Mouse (Mus musculus): ENCODE data around the gene Bcl9. TPM values are rescaled to one million over a fixed set of nuclear protein-coding genes. Genes with fewer than 3 reads are reported as not detected.

Gene Bcl9
- polyA plus RNA-seq, 1 experiment from 2014 or later = 7.9 TPM

DNA sequence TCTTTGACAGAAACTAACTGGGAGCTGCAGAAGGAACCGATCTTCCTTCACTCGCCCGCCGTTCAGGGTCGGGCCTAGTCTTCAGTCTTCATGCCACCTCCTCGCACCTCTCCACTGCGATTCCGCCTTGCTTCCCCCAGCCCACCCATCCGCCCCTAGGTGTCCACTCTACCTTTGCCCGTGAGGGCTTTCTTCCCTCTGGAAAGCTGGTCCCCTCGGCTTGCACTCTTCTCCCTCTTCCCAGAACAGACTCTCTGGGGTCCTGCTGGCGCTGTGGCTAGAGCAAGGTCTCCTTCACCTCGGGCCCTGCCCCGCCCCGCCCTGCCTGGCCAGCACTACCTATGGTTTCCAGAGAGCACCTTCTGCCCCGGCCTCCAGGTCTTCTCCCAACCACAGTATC, 69.7 kb downstream of the Bcl9 start:
- 4% methylated on average over 16 of the region's 16 CpGs for WGBS (ENCODE audit: insufficient replicate concordance)
- peak overlapping the region; percentile 89 for H3K4me2 ChIP-seq

DNA sequence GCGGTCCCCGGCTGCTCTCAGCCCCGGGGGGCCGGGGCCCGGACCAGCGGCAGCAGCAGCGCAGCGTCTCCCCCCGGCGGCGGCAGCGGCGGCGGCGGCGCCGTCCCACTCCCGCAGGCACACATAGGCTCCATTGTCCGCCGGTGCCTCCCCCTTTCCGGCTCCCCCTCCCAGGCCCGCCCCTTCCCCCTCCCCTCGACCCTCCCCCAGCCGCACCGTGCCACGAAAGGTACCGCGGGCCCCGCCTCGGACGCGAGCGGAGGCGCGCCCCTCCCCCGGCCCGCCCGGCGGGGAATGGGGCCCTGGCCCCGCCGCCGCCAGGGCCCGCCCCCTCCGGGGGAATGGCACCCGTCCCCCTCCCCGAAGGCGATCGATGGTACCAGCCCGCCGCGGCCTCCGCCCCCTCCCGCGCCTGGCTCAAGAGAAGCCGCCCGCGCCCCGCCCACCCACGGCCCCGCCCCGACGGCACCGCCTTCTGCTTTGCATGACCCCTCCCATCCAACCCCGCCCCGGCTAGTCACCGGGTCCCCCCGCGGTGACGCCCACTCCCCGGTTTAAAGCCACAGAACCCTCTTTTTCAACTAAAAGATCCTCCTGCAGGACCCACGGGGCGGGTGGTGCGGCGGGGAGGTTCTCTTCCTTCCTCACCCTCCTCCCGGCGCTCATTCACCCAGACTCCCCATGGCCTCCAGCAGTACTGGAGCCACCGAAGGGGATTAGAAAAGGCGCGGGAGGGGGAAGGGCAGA, 70.3 kb downstream of the Bcl9 start:
- H3K4me1 ChIP-seq = peaks cover 33% of the 10 kb centered on the region
- H3K27me3 ChIP-seq (replicated peaks) = peaks cover 10% of the 10 kb centered on the region; the same call in 1 of the 2 replicates
- H3K36me3 ChIP-seq = peaks cover 7% of the 10 kb centered on the region; the same call in 1 of the 2 replicates
- H3K9ac ChIP-seq = peak overlapping the region; percentile 78
- peak overlapping the region; percentile 65 for H3K4me3 ChIP-seq
- H3K27ac ChIP-seq = peak overlapping the region; percentile 69
- peak overlapping the region; percentile 89 for H3K4me2 ChIP-seq
- under 1% methylated on average over 38 of the region's 79 CpGs for WGBS (ENCODE audit: insufficient replicate concordance)
- peak; percentile 88 for ATAC-seq
- H3K9me3 ChIP-seq (replicated peaks) = no peaks in the 10 kb centered on the region

More for the DNA sequence above, 69.7 kb downstream of the Bcl9 start:
- peaks cover 33% of the 10 kb centered on the region for H3K4me1 ChIP-seq
- peak overlapping the region; percentile 78 for H3K9ac ChIP-seq
- H3K27ac ChIP-seq = peak overlapping the region; percentile 68
- peaks cover 7% of the 10 kb centered on the region; the same call in 1 of the 2 replicates for H3K36me3 ChIP-seq
- H3K9me3 ChIP-seq (replicated peaks) = no peaks in the 10 kb centered on the region
- H3K4me3 ChIP-seq = peak overlapping the region; percentile 65
- peak; percentile 30; the same call in 1 of the 2 replicates for ATAC-seq
- peaks cover 10% of the 10 kb centered on the region; the same call in 1 of the 2 replicates for H3K27me3 ChIP-seq (replicated peaks)

GRCm38 (mm10) chr3:97226719-97227118, 71.0 kb downstream of the Bcl9 start:
- no peaks in the 10 kb centered on the region for H3K9me3 ChIP-seq (replicated peaks)
- H3K36me3 ChIP-seq = peaks cover 7% of the 10 kb centered on the region; the same call in 1 of the 2 replicates
- peak overlapping the region; percentile 65 for H3K4me3 ChIP-seq
- peak overlapping the region; percentile 78 for H3K9ac ChIP-seq
- H3K4me1 ChIP-seq = peaks cover 33% of the 10 kb centered on the region
- no peak for ATAC-seq
- H3K27ac ChIP-seq = peak overlapping the region; percentile 69
- H3K4me2 ChIP-seq = peak overlapping the region; percentile 89
- peaks cover 10% of the 10 kb centered on the region; the same call in 1 of the 2 replicates for H3K27me3 ChIP-seq (replicated peaks)
- WGBS (ENCODE audit: insufficient replicate concordance) = 5% methylated on average over 18 of the region's 18 CpGs

- Histone ChIP-seq H3K27ac (no peak overlapping the region), H3K4me1 (peaks cover 33% of the 10 kb centered on the region), H3K9me3 (replicated peaks) (no peaks in the 10 kb centered on the region), H3K4me2 (no peak overlapping the region), H3K4me3 (no peak overlapping the region), H3K9ac (no peak overlapping the region), H3K27me3 (replicated peaks) (peaks cover 10% of the 10 kb centered on the region; the same call in 1 of the 2 replicates), H3K36me3 (peaks cover 15% of the 10 kb centered on the region; the same call in 1 of the 2 replicates)
- no peak for ATAC-seq
- WGBS (ENCODE audit: insufficient replicate concordance) = 71% methylated on average over 5 of the region's 5 CpGs
Measured at GRCm38 (mm10) chr3:97225231-97225630, 72.5 kb downstream of the Bcl9 start.

- Histone ChIP-seq H3K9me3 (replicated peaks) (no peaks in the 10 kb centered on the region), H3K4me3 (no peak overlapping the region), H3K4me2 (no peak overlapping the region), H3K27me3 (replicated peaks) (peaks cover 4% of the 10 kb centered on the region; the same call in 1 of the 2 replicates), H3K9ac (no peak overlapping the region), H3K4me1 (peaks cover 26% of the 10 kb centered on the region), H3K36me3 (peaks cover 25% of the 10 kb centered on the region; the same call in 1 of the 2 replicates), H3K27ac (no peak overlapping the region)
- WGBS (ENCODE audit: insufficient replicate concordance) = 63% methylated on average over 9 of the region's 9 CpGs
- ATAC-seq = no peak
Measured at GRCm38 (mm10) chr3:97223261-97223660, 74.5 kb downstream of the Bcl9 start.

DNA sequence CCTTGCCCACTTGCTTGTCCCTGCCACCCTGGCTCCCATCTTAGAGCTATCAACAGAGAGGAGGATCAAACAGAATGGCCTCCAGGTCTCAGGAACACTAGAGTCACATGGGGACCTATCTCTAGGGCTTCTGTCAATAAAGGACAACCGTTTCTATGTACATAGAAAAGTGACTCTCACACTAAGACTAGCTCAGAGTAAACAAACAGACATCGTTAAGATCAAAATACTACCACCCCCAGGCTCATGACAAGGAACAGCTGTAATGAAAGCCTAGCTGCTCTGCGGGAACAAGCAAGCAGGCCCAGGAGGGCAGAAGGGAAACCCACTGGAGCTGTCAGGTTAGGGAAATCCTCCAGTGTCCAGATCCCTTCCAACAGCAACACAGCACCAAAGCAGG, 82.2 kb downstream of the Bcl9 start:
- ATAC-seq = no peak
- no peaks in the 10 kb centered on the region for H3K9me3 ChIP-seq (replicated peaks)
- no peaks in the 10 kb centered on the region for H3K4me1 ChIP-seq
- H3K4me3 ChIP-seq = no peak overlapping the region
- peaks cover 57% of the 10 kb centered on the region for H3K36me3 ChIP-seq
- WGBS (ENCODE audit: insufficient replicate concordance) = 61% methylated on average over 3 of the region's 3 CpGs
- no peak overlapping the region for H3K4me2 ChIP-seq
- no peak overlapping the region for H3K9ac ChIP-seq
- no peak overlapping the region for H3K27ac ChIP-seq
- no peaks in the 10 kb centered on the region for H3K27me3 ChIP-seq (replicated peaks)

GRCm38 (mm10) chr3:97214439-97214838, 83.3 kb downstream of the Bcl9 start:
- Histone ChIP-seq H3K36me3 (peaks cover 67% of the 10 kb centered on the region), H3K4me2 (no peak overlapping the region), H3K27ac (no peak overlapping the region), H3K4me3 (no peak overlapping the region), H3K4me1 (no peaks in the 10 kb centered on the region), H3K27me3 (replicated peaks) (no peaks in the 10 kb centered on the region), H3K9ac (no peak overlapping the region), H3K9me3 (replicated peaks) (no peaks in the 10 kb centered on the region)
- ATAC-seq = no peak
- WGBS (ENCODE audit: insufficient replicate concordance) = 71% methylated on average over 1 of the region's 1 CpGs

- Histone ChIP-seq H3K9ac (no peak overlapping the region), H3K36me3 (peaks cover 67% of the 10 kb centered on the region), H3K27ac (no peak overlapping the region), H3K4me3 (no peak overlapping the region), H3K4me2 (no peak overlapping the region), H3K27me3 (replicated peaks) (no peaks in the 10 kb centered on the region), H3K4me1 (no peaks in the 10 kb centered on the region), H3K9me3 (replicated peaks) (no peaks in the 10 kb centered on the region)
- ATAC-seq = no peak
- 79% methylated on average over 10 of the region's 10 CpGs for WGBS (ENCODE audit: insufficient replicate concordance)
Measured at GRCm38 (mm10) chr3:97213871-97214270, 83.8 kb downstream of the Bcl9 start.

DNA sequence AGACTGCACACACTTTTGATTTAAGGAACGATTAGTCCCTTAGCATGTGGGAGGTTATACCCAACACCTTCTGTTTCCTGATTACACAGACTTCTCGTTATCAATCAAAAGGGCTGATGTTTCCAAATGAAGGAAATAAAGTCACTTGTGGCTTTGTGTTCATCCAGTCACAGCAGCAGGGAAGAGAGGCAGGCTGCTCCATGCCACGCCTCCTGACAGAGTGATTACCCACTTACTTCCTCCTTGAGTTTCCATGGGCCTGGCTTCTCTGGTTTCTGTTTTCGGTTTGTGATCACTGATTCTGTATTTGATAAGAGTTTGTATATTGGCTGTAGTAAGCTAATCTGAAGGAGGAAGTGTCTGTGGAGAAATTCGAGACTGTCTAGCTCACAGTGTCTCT, 86.5 kb downstream of the Bcl9 start:
- no peaks in the 10 kb centered on the region for H3K9me3 ChIP-seq (replicated peaks)
- no peak overlapping the region for H3K4me3 ChIP-seq
- H3K4me2 ChIP-seq = no peak overlapping the region
- H3K4me1 ChIP-seq = no peaks in the 10 kb centered on the region
- H3K9ac ChIP-seq = no peak overlapping the region
- WGBS (ENCODE audit: insufficient replicate concordance) = 34% methylated on average over 5 of the region's 5 CpGs
- no peak overlapping the region for H3K27ac ChIP-seq
- ATAC-seq = no peak
- no peaks in the 10 kb centered on the region for H3K27me3 ChIP-seq (replicated peaks)
- peaks cover 79% of the 10 kb centered on the region for H3K36me3 ChIP-seq

DNA sequence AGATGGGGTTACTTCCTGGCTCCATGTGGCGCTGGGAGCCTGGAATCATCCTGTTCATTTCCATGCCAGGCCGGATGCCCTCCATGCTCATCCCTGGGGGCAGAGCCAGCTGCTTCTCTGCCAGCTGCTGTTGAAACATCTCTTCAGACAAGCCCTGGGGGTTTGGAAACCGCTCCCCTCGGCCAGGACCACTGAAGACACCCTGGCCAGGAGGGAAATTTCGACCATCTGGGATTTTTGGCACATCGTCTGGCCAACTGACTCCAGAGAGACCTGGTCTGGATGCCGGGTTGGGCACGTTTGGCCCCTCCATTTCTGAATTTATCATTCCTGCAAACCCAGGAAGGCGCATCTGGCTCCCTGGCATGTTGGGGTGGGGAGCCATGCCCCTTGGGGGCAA, 88.4 kb downstream of the Bcl9 start:
- no peak overlapping the region for H3K4me2 ChIP-seq
- WGBS (ENCODE audit: insufficient replicate concordance) = 77% methylated on average over 9 of the region's 9 CpGs

DNA sequence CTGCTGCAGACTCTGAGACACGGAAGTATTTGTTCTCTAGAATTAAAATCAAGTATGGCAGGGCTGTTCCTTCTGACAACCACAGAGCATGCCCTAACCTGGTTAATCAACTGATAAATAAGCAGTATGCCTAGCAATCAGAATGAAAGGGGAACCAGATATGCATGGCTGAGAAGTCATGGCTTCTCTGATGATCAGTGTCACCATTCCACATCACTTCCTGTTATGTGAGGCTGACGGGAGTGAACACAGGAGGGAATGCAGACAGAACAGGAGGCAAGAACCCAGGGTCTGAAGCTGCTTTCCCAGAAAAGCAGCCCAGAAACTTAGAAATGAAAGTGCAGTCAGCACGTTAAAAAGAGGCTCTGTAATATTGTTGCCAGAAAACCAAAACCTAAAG, 91.2 kb downstream of the Bcl9 start:
- no peak overlapping the region for H3K4me3 ChIP-seq
- no peaks in the 10 kb centered on the region for H3K9me3 ChIP-seq (replicated peaks)
- H3K4me2 ChIP-seq = no peak overlapping the region
- ATAC-seq = no peak
- H3K9ac ChIP-seq = no peak overlapping the region
- H3K4me1 ChIP-seq = no peaks in the 10 kb centered on the region
- peaks cover 51% of the 10 kb centered on the region for H3K36me3 ChIP-seq
- no peaks in the 10 kb centered on the region for H3K27me3 ChIP-seq (replicated peaks)
- no peak overlapping the region for H3K27ac ChIP-seq
- 59% methylated on average over 3 of the region's 3 CpGs for WGBS (ENCODE audit: insufficient replicate concordance)

More for the DNA sequence above, 88.4 kb downstream of the Bcl9 start:
- peaks cover 75% of the 10 kb centered on the region for H3K36me3 ChIP-seq
- H3K27me3 ChIP-seq (replicated peaks) = no peaks in the 10 kb centered on the region
- no peak for ATAC-seq
- no peak overlapping the region for H3K27ac ChIP-seq
- H3K9ac ChIP-seq = no peak overlapping the region
- H3K4me3 ChIP-seq = no peak overlapping the region
- no peaks in the 10 kb centered on the region for H3K9me3 ChIP-seq (replicated peaks)
- H3K4me1 ChIP-seq = no peaks in the 10 kb centered on the region

- no peaks in the 10 kb centered on the region for H3K9me3 ChIP-seq (replicated peaks)
- H3K9ac ChIP-seq = no peak overlapping the region
- no peaks in the 10 kb centered on the region for H3K4me1 ChIP-seq
- no peak for ATAC-seq
- H3K4me3 ChIP-seq = no peak overlapping the region
- 24% methylated on average over 14 of the region's 14 CpGs for WGBS (ENCODE audit: insufficient replicate concordance)
- peaks cover 34% of the 10 kb centered on the region for H3K36me3 ChIP-seq
- no peaks in the 10 kb centered on the region for H3K27me3 ChIP-seq (replicated peaks)
- H3K4me2 ChIP-seq = no peak overlapping the region
- H3K27ac ChIP-seq = no peak overlapping the region
Measured at GRCm38 (mm10) chr3:97203880-97204279, 93.8 kb downstream of the Bcl9 start.

Measured in liver, embryonic 12.5 days (tissue).